Mouse (Mus musculus): ENCODE results near the gene Laptm5. TPM values are rescaled to one million over a fixed set of nuclear protein-coding genes. Genes with fewer than 3 reads are reported as not detected.

Gene Laptm5
- polyA plus RNA-seq, 1 experiment = 63.2 TPM

DNA sequence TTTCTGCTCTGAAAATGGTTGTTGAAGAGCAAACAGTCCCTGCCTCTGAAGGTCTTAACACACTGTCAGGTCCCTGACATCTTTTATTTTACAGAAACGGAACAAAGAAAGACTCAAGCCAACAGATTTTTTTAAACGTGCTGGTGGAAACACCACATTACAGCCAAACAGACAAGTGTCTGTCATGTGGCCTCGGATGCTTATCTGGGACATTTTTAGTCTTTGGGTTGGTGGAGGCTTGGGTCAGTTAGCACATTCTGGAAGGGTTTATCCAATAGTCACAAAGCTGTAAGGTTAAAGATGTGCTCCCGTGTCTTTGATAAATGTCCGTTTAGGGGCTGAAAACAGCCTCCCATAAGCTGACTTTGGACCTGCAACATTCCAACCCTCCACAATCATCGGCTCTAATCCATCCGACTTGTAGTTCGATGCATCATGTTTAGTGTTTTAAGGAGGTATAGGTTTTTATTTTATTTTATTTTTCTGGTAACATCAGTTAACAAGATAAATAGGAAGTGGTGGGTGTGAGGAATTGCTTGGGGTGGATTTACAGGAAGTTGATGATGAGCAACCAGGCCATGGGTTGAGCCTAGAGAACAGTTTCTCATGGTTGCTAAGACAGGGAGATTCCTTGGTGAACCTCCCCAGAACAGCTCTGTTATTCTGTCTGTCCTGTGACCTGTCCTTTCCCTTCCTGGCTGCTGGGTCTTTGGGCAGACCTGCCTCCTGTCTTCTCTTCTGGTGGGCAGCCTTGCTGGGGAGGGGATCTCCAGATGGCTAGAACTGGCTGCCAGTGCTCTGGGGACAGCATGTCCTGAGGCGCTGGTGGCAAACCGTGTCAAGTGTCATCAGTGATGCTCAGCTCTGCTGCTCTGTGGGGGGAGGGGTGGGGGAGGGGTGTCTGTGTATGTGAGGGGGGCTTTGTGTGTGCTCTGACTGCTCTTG lies 6.2 kb downstream of the Laptm5 start:
- DNase-seq (ENCODE audit: extremely low spot score in 1 of 2, low spot score in 1 of 2) = no peak

DNA sequence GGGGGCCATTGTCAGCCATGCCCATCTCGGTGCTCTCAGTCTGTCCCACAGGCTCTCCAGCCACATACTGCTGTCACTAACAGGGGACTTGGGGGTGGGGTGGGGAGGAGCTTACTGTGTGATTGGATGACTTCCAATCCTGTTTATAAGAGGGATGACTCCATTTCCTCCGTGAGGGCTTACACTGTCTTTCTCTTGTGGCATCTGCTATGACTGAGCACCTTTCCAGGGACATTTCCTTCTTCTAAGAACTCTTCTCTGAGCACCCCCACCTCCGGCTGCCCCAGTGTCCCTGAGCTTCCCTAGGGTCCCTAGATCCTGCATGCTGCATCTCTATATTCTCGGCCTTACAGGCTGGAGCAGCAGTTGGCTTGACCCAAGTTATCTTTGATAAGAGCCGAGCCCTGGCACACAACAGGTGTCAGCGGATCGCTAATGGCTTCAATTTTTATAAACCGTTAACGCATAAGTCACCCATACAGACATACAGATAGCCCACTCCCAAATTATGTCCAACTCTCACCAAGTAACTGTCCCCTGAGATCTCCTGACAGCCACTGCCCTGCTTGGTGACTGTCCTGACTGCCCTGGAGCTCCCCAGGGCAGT lies 6.9 kb downstream of the Laptm5 start:
- DNase-seq (ENCODE audit: extremely low spot score in 1 of 2, low spot score in 1 of 2) = no peak

DNA sequence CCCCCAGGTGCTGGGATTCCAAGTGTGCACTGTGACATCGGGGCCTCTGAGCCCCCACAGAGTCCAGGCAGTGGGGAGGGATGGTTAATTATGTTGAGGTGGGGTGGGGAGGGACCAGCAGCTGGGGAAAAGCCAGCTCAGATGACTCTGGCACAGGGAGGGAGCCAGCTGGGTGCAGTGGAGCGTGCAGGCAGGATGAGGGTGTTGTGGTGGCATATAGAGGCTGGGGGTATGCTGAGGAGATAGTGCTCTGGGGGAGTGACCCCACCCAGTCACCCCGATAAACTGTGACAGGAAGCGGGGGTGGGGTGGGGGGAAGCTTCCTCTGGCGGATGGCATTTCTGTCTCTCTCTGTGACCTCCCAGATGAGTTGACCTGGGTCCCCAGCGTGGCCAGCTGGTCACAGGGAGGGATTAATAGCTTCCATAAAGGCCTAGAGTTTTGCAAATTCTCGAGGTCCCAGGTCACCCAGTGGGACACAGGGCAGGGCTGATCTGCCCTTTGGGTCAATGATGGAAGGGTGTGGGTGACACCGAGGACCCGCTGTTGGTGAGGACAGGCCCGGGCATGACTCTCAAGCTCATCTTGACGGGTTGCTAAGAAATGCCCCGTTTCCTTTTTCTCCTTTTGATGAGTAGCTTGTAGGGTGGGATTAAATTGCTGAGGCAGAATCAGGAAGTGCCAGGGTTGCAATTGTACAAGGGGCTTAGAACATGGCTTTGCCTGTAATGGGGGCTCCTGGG lies 8.2 kb downstream of the Laptm5 start:
- DNase-seq (ENCODE audit: extremely low spot score in 1 of 2, low spot score in 1 of 2) = no peak

DNA sequence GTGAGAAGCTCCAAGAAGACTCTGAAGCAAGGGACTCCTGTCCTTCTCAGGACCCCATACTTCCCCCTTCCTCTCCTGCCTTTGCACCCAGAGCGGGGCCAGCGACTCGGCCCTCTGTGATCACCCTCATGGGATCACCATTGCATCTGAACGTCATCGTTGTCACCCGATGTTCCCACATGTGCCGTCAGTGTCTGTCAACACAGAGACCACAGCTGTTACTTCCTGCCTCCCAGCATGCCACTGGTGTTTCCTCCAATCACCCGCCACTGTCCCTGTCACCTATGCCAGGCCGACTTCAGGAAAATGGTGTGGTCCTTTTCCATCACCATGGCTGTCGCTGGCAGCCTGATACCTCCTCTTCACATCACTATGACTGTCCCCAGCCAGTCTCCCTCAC lies 9.1 kb downstream of the Laptm5 start:
- no peak for DNase-seq (ENCODE audit: extremely low spot score in 1 of 2, low spot score in 1 of 2)

DNA sequence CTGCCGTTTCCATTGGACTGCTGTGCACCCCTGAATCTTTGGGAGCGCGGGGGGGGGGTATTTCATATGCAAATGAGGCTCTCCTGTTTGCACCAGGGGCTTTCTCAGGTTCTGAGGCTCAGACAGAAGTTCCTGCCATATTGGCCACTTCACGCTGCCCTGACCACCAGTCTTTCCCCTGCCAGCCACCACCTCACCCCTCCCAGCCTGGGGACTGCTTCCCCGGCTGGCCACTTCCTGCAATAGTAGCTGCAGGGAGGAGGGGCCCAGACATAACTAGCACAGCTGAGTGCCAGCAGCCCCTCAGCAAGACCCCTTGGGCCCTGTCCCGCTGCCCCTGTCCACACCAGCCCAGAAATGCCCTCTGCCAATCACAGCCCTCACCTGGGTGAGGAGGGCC lies 13.3 kb downstream of the Laptm5 start:
- no peak for DNase-seq (ENCODE audit: extremely low spot score in 1 of 2, low spot score in 1 of 2)

DNA sequence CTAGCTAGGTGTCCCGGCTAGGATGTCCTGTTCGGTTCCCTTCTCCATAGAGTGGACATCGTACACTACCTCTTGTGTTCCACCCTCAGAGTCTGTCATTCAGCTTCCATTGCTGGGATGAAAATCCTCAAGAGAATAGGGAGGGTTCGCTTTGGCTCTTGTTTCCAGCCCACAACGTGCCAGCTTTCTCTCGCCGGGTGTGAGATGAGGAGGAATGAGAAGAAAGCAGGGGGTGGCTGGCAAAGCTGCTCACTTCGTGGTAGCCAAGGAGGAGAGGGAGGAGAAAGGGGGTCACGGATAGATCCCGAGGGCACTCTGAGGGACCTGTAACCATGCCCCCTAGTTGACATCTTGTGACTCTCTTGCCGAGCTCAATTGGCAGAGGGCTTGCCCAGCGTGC lies 14.9 kb downstream of the Laptm5 start:
- DNase-seq (ENCODE audit: extremely low spot score in 1 of 2, low spot score in 1 of 2) = peak in 1 of 2 experiments; percentile 51

DNA sequence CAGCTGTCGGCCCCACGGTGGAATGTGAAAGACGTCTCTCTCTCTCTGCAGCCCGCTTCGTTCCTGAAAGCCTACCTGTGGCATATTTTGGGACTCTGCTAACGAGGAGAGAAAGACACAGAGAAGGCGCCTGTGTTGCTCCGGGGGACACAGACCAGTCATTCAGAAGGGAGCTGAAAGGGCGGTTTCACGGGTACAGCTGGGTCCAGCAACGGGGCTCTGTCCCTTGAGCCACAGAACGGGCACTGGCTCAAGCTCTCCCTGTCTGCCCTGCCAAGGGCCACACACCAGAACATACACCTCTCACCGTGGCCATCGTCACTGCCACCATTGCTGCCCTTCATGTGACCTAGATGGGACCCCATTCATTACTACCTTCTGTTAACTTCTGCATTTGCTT lies 29.7 kb downstream of the Laptm5 start:
- no peak for DNase-seq (ENCODE audit: extremely low spot score in 1 of 2, low spot score in 1 of 2)

DNA sequence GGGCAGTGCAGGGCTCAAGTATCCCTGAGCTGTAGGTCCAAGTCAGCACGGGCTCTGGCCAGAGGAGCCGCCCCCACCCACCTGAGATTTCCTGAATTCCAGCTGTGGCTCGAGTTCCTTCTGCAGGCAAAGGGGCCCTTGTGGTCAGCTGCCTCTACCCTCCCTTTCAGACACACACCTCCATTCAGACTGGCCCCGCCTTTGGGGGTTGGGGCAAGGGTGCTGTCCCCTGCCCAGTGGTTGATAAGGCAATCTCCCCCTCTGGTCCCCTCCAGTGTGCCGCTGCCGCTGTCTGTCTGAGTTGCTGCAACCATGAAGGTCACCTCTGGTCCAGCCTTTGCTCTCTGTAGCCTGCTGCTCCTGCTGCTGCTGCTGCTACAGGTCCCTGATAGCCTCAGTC lies 31.2 kb downstream of the Laptm5 start, which contains the start of gene Matn1:
Gene Matn1 (plus strand): TSS at position 274 of the 400 bp plus-strand sequence.
- DNase-seq (ENCODE audit: extremely low spot score in 1 of 2, low spot score in 1 of 2) = no peak

DNA sequence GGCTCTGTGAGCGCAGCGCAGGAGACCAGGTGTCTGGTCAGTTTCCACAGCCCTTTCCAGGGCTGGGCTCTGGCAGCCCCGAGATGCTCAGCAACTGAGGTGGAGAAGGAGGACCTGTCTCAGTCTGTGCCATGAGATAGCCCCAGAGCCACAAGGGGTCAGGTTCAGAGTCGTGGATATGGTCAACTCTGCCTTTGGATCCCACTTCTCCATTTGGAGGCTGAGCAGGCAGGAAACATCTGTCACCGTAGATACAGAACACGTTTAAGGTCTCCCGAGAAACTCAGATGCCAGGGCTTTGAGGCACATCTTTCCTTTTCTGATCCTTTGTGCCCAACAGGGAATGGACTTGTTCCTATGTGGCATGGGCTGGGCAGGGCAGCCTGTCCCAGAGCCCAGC lies 31.9 kb downstream of the Laptm5 start:
- no peak for DNase-seq (ENCODE audit: extremely low spot score in 1 of 2, low spot score in 1 of 2)

DNA sequence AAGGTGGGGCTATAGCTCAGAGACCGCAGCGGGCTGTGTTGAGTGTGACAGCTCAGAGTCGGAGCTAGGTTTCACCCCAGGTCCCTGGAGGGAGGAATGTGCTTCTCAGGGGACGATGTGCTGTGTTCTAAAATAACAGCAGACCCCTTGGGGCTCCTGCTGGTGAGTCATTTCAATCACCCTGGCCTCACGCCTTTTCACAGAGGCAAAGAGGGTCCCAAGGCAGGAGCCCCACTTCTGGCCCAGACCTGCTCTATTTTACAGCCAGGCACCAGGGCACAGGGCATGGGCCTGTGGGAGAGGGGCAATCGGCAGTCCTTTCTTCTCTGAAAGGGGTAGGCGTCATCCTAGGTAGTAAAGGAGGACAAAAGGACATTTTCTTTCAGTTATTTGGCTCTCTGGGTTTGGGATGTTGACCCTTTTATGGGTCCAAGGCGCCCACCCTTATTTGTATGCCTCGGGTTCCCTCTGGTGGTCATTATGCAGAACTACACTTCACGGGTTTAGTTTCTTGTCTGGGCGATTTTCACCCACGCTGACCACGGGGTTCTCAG lies 34.2 kb downstream of the Laptm5 start:
- DNase-seq (ENCODE audit: extremely low spot score in 1 of 2, low spot score in 1 of 2) = peak in 1 of 2 experiments; percentile 47

DNA sequence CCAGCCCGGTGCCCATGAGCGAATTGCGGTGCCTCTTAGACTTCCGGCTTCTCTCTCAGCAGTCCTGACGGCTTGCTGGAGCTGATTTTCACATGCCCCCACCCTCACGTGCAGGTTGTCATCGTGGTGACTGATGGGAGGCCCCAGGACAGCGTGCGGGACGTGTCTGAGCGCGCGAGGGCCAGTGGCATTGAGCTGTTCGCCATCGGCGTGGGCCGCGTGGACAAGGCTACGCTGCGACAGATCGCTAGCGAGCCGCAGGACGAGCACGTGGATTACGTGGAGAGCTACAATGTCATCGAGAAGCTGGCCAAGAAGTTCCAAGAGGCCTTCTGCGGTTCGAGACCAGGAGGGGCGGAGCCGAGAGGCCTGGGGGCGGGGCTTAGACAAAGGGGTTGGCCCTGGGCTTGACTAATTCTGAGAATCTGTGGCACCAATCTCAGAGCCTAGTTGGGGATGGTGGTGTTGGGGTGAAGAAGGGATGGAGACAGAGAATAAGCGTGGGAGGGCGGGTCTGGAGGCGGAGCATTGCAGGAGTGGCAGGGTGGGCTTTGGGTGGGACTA lies 37.0 kb downstream of the Laptm5 start:
- DNase-seq (ENCODE audit: extremely low spot score in 1 of 2, low spot score in 1 of 2) = no peak

DNA sequence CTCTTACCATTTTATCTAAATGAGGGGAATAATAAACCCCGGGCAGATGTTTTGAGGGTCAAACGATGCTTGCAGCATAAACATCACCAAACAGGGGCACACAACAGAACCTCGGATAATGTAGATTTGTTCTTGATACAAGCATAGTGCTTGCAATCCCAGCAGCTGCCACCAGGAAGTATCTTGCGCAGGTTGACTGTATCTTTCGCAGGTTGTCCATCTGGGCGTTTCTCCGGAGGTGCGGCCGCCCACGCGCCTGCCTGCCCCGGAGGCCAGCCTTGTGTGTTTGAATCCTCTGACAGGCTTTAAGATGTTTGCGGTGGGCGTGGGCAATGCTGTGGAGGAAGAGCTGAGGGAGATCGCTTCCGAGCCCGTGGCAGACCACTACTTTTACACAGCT lies 39.6 kb downstream of the Laptm5 start:
- peak in 1 of 2 experiments; percentile 70 for DNase-seq (ENCODE audit: extremely low spot score in 1 of 2, low spot score in 1 of 2)

DNA sequence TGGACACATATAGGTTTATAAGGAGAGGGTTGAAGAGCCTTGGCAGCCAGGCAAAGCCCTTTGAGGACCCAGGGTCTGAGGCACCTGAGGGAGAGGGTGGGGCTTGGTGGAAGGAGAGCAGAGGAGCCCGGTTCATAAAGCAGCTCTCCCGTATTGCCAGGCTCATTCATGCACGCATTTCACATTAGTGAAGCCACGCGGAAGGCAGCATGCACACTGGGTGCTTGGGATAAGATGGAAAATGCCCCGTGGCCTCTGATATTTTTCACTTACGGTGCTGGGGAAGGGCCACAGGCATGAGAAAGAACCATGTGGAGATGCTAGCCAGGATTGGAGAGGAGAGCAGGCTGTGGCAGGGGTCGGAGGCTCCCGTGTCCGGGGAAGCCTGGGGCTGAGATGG lies 44.2 kb downstream of the Laptm5 start:
- DNase-seq (ENCODE audit: extremely low spot score in 1 of 2, low spot score in 1 of 2) = no peak

DNA sequence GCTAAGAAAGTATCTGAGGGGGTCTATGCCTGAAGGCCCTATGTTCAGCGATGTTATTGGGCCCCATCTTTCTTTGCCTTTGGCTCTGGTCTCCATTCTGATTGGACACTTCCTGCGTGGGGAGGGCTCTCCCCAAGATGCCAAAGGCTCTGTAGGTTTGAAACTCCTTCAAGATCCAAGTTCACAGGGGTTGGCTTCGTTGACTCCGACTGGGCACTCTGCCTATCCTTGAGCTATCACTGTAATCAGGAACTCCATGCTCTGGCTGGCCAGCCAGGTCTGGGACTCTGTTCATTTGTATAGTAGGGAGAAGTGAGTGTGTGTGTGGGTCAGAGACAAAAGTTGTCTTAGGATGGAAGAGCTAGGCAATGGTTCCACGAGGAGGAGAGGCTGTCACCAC lies 45.9 kb downstream of the Laptm5 start:
- no peak for DNase-seq (ENCODE audit: extremely low spot score in 1 of 2, low spot score in 1 of 2)

DNA sequence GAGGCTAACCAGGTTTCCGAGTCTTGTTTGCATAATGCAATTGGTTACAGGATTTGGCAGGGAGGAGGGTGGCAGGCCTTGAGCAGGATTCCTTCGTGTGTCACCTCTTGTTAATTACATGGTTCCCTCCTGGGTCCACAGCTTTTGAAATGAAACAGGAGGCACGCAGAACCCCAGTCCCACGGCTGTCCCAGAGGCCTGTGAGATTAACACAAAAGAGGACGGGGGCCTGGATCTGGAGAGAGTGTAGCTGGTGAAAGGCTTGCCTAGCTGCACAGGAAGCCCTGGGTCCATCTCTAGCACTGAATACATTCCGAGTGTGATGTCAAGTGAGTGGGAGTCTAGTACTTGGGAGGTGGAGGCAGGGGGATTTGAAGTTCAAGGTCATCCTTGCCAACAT lies 46.8 kb downstream of the Laptm5 start:
- DNase-seq (ENCODE audit: extremely low spot score in 1 of 2, low spot score in 1 of 2) = no peak

DNA sequence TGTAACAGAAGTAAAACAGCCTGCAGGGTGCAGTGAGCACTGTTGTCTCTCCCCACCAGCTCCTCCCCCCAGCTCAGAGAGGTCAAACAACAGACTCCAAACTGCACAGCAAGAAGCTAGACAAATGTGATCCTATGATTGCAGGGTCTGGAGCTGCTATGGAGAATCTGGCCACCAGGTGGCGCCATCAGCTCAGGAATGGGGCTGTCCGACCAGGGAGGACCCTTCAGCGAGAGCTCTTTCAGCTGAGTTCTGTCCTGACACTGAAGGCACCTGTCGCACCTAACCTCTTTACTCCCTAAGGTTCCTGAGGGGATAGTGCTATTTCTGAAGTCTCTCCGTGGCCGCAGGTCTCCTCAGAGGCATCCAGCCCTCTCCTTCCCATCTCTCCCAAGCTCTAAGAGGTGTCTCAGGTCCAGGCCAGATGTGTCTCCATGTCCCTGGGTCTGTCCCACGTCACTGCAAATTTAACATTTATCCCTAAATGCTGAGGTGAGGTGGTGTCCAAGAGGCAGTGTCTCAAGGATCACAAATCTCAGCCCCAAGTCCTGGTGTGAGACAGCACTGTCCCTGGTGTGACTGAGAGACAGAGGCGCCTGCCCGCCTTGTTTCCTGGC lies 47.3 kb downstream of the Laptm5 start:
- peak; percentile 47 to 94 for DNase-seq (ENCODE audit: extremely low spot score in 1 of 2, low spot score in 1 of 2)

DNA sequence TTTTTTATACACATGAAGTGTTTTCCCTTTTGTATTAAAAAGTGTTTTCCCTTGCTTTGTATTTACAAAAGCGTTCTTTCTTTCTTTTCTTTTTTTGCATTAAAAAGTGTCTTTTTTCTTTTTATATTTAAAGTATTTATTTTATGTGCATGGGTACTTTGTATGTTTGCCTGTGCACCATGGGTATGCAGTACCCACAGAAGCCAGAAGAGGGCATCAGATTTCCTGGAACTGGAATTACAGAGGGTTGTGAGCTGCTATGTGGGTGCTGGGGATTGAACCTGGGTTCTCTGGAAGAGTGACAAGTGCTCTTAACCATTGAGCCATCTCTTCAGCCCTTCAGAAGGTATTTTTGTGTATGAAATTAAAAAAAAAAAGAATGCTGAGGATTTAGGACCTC lies 58.4 kb downstream of the Laptm5 start:
- no peak for DNase-seq (ENCODE audit: extremely low spot score in 1 of 2, low spot score in 1 of 2)

DNA sequence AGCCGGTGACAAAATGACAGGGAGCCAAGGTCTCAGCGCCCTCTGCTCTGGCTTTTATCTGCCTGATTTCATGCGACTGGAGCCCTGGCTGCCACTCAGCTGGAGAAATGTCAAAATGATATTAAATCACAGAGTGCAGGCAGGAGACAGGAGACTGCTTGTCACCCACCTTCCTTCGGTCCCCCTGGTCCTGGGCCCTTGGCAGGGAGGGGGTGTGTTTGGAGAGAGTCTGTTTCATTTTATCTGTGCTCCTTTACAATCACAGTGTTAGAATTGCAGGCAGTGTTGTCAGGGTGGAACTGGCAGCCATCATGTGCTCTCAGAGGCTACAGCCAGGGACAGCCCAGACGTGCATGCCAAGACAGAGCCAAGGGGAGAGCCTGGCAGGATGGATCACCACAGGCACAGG lies 59.5 kb downstream of the Laptm5 start:
- no peak for DNase-seq (ENCODE audit: extremely low spot score in 1 of 2, low spot score in 1 of 2)

DNA sequence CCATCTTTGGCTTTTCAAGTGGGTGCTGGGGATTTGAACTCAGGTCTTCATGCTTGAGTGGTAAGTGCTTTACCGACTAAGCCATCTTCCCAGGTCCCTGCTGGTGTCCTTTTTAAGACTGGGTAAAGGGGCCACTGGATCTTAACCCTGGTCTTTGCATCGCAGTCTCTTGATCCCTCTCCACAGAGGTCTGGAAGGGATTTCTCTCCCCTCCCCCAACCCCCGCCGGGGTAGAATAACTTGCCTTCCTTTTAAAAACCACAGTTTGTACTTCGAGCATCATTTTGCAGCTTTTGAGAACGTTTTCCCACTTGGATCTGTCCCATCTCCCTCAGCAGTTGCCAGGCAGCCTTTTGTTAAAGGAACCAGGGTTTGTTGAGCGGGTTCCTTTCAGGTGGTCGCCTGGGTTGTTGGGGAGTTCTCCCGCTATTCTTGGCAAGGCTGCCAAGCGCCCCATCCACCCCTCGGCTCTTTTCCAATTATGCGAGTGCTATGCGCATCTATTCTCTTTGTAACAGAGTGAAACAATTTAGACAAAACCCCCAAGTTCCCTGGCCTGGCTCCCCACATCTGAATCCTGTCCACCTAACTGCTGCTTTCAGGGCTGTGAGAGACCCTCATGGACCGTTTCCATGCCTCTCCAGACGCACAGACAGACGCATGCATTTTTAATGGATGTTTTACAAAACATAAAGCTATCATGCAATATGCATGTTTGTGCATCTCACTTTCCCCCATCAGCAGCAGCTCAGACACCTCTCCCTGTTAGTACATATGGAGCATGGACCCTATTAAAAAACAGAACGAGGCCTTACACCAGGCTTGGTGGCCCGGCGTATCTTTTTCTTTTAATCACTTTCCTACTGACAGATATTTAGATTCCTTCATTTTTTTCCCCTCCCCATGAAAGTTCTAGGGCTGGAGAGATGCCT lies 60.7 kb downstream of the Laptm5 start:
- DNase-seq (ENCODE audit: extremely low spot score in 1 of 2, low spot score in 1 of 2) = peak; percentile 30 to 65

All from frontal cortex, adult 2 months (tissue).